Mouse (Mus musculus) heart, postnatal 36 days (tissue): ENCODE data around the gene Gsta4. TPM values are rescaled to one million over a fixed set of nuclear protein-coding genes. Genes with fewer than 3 reads are reported as not detected.
A peak's percentile ranks its signal among the peaks of the same experiment; 100 is the strongest.
"Not testable (repeated sequence)": the region's sequence is repeated elsewhere in the genome, so short reads cannot be mapped to it uniquely, and the experiment has no call there.

Source experiments
- DNase-seq, 2 experiments: peaks; one replicate each; pipeline ENCODE4 v3.0.0; 2021 to 2022
- intact Hi-C: fragments of 180-260 bp; cut with DNase I; formaldehyde crosslinking; loops from one replicate; pipeline ENCODE4 v1.15.1; 2025
- total RNA-seq, 2 experiments: library from RNA; stranded (reverse); gene quantifications; 2 replicates each; pipeline ENCODE4 v1.2.3; 2021

The Gsta4 gene
- 10 to 100 TPM; 88.6 to 98.7 TPM for total RNA-seq

- intact Hi-C loops, DNase-seq: not testable (repeated sequence)
Observed at GRCm38 (mm10) chr9:78182474-78182873, at the start of gene Gsta4. TSS of gene Gsta4 (plus strand) at chr9:78182774.

- no peak for DNase-seq
- intact Hi-C loops = no loop called here
Observed at GRCm38 (mm10) chr9:78135658-78136057, 46.9 kb upstream of the Gsta4 start.

GRCm38 (mm10) chr9:78138044-78138676 is 44.4 kb upstream of the Gsta4 start:
- DNase-seq = peak; percentile 49 to 55
- intact Hi-C loops = no loop called here

- peak in 1 of 2 experiments; percentile 45 for DNase-seq
- intact Hi-C loops = no loop called here
Observed at GRCm38 (mm10) chr9:78139463-78139862, 43.1 kb upstream of the Gsta4 start.

- DNase-seq = no peak
- intact Hi-C loops = no loop called here
Observed at GRCm38 (mm10) chr9:78146099-78146498, 36.5 kb upstream of the Gsta4 start.

GRCm38 (mm10) chr9:78146627-78147026 is 35.9 kb upstream of the Gsta4 start:
- intact Hi-C loops = no loop called here
- no peak for DNase-seq

- intact Hi-C loops = no loop called here
- DNase-seq = no peak
Observed at GRCm38 (mm10) chr9:78148149-78148548, 34.4 kb upstream of the Gsta4 start.

- intact Hi-C loops = not testable (repeated sequence)
Observed at GRCm38 (mm10) chr9:78149770-78150169, 32.8 kb upstream of the Gsta4 start.

GRCm38 (mm10) chr9:78154211-78154977 is 28.2 kb upstream of the Gsta4 start:
- DNase-seq = no peak
- intact Hi-C loops = loop anchor here (1.0 kb wide), 1 partner anchor 41 kb away; no protein-coding TSS in a partner anchor

More at GRCm38 (mm10) chr9:78149770-78150169, 32.8 kb upstream of the Gsta4 start:
- DNase-seq = not testable (repeated sequence)

GRCm38 (mm10) chr9:78157221-78157620 is 25.4 kb upstream of the Gsta4 start:
- DNase-seq = no peak
- intact Hi-C loops = no loop called here

- intact Hi-C loops = no loop called here
- no peak for DNase-seq
Observed at GRCm38 (mm10) chr9:78163291-78163690, 19.3 kb upstream of the Gsta4 start.

GRCm38 (mm10) chr9:78164741-78165140 is 17.8 kb upstream of the Gsta4 start:
- DNase-seq = no peak
- intact Hi-C loops = no loop called here

GRCm38 (mm10) chr9:78165454-78165853 is 17.1 kb upstream of the Gsta4 start:
- intact Hi-C loops = no loop called here

GRCm38 (mm10) chr9:78166694-78167452 is 15.7 kb upstream of the Gsta4 start:
- intact Hi-C loops = no loop called here
- no peak for DNase-seq

More at GRCm38 (mm10) chr9:78165454-78165853, 17.1 kb upstream of the Gsta4 start:
- no peak for DNase-seq

GRCm38 (mm10) chr9:78167453-78167969 is 15.1 kb upstream of the Gsta4 start:
- intact Hi-C loops = no loop called here
- no peak for DNase-seq

GRCm38 (mm10) chr9:78168864-78169263 is 13.7 kb upstream of the Gsta4 start:
- DNase-seq = no peak
- intact Hi-C loops = no loop called here

- no peak for DNase-seq
- intact Hi-C loops = loop anchor here (10.0 kb wide), 1 partner anchor 259 kb away; the partner anchor contains the start of gene Elovl5
Observed at GRCm38 (mm10) chr9:78174016-78174415, 8.6 kb upstream of the Gsta4 start.

GRCm38 (mm10) chr9:78174925-78175276 is 7.7 kb upstream of the Gsta4 start:
- DNase-seq = not testable (repeated sequence)
- intact Hi-C loops = loop anchor here (10.0 kb wide), 1 partner anchor 260 kb away; the partner anchor contains the start of gene Elovl5

GRCm38 (mm10) chr9:78175277-78176200 is 7.0 kb upstream of the Gsta4 start:
- intact Hi-C loops = loop anchor here (2.0 to 10.0 kb wide), 3 partner anchors 15 to 261 kb away; partner anchors contain the start of gene Elovl5
- DNase-seq = peak; percentile 95
